Mouse (Mus musculus) liver, adult 2 months (tissue): ENCODE measurements around the gene Doxl2.

ENCODE experiments used
- CTCF ChIP-seq: fragments of 200-500 bp; IDR thresholded peaks from 2 replicates; pipeline ENCODE4 v1.5.1; 2011; ENCODE audit warnings: low read depth, low read length, control low read depth
- POLR2A ChIP-seq: fragments of 200-500 bp; IDR thresholded peaks from 2 replicates; pipeline ENCODE4 v1.6.1; 2011; ENCODE audit warnings: low read length, control low read depth; ENCODE audit not compliant: insufficient read depth; ENCODE audit errors: extremely low read depth

- TF ChIP-seq CTCF (peak; percentile 97), POLR2A (no peak)
Observed at GRCm38 (mm10) chr6:49007981-49008380, 33.2 kb downstream of the Doxl2 start.
